Mouse (Mus musculus) gastrocnemius, adult 8-10 months (tissue): ENCODE measurements around the gene Gm20388. TPM values are rescaled to one million over a fixed set of nuclear protein-coding genes. Genes with fewer than 3 reads are reported as not detected.

Experiments used
- DNase-seq, 2 experiments: peaks; one replicate each; pipeline ENCODE4 v3.0.0; 2022; ENCODE audit warnings: low spot score in 2 of 2
- total RNA-seq, 4 experiments: library from RNA; stranded (reverse); gene quantifications; 2 replicates each; pipeline ENCODE4 v1.2.4; 2022

The Gm20388 gene
- total RNA-seq, 4 experiments from 2014 or later = 4.4 to 20.0 (median 7.9) TPM; not detected in 1

DNA sequence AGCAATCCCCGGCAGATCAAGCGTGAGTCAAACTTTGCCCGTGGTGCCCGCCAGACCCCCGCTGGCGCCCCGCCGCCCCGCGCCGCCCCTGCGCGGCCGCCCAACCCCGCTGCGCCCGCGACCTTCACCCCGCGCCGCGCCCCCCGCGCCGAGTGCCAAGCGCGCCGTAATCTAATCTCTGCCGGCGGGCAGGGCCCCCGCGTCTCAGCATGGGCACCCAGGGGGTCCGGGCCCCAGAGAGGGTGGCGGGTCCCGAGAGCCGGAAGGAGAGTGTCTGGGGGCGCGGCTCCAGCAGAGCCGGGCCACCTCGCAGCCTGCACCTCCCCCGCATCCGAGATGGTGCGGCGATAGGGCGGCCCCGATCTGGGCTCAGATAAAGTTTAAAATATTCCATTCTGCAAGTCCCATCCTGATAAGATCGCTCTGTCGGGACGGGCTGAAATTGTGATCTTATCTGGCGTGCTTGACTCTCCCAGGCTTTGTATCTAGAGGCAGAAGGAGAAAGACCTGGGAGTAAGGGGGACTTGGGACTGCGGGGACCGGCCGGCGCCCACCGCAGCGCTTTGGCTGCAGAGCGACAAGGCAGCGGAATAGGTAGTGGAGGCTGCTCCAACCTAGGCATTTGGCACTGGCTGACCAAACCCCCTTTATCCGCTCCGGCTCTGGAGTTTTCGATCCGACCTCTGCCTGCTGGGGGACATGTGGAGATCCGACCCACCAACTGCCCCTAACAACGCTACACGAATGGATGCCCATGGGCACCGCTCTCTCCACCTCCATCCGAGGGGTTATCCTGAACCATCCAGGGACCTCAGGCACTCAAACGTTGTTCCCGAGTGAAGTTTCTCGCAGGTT lies 2372.1 kb downstream of the Gm20388 start:
- DNase-seq = no peak

DNA sequence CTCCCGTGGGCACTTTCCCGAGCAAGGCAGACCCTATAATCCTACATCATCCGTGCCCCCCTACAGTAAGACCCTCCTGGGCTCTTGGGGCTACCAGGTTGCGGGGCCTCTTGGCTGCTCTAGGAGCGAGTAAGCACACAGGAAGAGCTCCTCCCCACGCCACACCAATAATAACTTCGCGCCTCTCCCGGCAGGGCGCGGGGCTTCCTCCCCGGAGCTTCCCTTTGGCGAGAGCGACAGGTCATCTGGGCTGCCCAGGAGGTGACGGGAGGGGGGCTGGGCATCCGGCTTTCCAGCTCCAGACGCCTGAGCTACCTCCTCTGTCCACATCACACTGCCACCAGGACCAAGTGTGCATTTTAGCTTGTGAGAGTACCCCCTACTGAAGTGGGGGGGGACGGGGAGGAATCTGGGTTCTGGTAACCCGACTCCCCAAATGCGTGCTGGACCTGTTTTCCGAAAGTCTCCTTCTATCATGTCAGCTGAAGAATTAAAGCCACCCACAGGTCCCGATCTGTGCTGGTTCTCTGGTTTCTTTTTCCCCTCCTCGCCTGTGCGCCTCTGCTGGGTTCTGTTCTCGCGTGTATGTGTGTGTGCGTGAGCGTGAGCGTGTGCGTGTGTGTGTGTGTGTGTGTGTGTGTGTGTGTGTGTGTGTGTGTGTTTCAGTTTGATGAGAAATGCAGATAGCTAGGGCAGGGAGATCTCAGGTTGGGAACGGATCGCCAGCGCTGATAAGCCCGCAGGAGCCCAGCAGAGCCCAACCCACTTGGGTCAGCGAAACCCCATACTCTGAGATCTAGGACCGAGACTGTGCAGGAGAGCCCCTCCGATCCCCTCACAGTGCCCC lies 2372.9 kb downstream of the Gm20388 start:
- peak; percentile 41 to 58 for DNase-seq

DNA sequence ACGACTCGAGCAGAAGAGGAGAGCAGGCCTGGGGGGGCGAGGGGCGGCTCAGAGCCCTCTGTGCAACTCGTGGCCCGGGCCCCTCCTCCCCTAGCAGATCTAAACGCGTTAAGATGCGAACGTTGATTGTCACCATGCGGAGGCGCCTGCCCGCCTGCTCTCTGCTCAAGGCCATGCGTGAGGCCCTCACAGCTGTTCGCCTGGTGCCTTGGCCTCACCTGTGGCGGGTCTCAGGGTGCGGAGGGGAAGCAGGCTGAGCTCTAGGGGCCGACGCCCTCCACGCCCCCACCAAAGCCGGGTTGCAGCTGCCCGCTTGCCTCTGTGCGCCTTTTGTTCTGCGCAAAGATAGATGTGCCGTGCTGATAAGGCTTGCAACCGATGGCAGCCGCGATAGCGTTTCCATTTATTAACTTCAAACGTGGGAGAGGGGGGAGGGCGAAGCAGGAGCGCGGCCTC lies 2373.6 kb downstream of the Gm20388 start:
- DNase-seq = no peak

DNA sequence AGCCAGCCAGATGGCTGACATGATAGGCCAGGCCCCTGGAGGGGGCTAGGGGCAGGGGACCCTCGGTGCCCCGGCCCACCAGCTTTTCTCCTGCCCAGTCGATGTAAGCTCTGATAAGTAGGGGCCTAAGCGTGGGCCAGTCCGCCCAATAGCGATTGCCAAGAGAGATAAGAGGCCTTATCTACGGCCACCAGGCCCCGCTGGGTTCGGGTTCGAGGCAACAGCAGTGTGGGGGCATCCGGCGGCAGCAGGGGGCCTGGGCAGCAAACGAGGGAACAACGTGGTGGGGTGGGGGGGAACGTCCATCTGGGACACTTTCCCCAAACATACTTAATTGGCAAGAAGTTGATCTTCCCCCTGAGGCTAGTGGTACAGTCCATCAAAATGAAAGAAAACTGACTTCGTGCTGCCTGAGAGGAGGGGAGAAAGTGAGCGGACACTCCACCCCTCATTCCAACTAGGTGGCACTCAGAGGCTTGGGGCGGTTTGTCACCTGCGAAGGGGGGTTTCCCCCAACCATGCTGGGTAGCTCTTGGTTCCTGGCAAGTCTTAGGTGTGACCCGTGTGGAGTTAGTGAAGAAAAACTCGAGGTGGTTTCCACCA lies 2374.1 kb downstream of the Gm20388 start:
- DNase-seq = no peak

DNA sequence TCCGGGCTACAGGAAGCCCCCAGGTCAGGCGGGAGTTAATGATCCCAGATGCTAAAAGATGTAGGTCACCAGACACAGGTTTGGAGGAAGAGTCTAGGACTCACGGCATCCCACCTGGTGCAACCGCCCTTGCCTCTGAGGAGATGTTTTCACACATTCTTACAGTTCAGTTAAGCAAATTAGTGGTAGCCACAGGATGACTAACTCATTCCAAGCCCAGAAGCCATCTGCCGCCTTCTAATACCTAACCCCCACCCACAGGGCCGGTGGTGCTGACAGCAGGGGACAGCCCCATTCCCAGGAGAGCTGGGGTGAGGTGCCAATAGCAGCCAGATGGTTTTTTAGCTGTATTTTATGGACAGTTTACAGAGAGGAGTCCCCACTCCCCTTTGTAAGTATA lies 2375.1 kb downstream of the Gm20388 start:
- DNase-seq = no peak

DNA sequence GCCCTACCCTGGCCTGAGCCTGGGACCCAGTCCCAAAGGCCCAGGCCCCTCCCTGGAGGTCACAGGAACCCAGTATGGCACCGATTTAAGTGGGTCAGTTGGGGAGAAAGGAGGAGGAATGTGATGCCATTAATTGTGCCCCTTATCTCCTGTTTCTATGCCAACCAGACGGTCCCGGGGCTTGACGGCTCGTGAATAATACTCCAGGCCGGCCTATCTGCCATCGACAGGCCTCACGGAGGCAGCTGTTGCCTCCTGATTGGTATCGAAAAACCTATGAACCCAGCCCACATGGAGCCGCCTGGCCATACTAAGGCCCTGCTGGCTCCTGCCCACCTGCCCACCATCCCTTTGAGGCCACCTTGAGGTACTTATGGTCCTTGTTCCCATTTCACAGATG lies 2376.3 kb downstream of the Gm20388 start:
- DNase-seq = no peak

DNA sequence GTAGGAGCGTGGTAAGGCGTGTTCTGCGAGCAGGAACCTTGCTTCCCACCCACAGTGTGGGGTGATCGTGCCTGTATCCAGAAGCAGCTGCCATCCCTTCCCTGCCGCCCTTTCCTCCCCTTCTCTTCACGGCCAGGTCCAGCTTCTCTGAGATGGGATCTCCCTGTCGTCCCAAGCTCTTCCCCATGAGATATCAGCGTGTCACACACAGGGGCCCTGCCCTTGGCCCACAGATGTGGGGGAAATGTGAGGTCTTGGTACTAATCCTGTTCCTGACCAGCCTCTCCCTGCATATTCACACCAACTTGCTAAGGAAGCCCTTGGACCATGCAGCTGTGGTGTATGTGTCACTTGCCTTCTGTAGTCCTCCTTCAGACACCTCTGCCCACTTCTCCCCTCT lies 2377.1 kb downstream of the Gm20388 start:
- DNase-seq = no peak

DNA sequence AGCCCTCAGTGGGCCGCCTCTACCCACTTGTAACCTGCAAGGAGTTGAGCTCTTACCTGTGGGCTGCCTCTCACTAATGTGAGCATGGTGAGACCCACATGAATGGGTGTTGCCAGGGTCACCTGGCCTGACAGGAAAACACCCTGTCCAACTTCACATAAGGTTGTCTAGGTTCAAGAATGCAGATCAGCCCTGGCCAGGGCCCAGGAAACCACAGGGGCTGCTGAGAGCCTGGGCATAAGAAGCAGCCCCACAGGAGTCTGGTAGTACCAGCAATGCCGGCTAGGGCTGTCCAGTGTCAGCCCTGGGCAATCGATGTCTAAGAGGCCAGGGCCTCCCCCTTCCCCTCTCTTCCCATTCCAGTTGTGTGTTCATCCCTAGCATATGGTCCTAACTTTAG lies 2377.7 kb downstream of the Gm20388 start:
- no peak for DNase-seq

DNA sequence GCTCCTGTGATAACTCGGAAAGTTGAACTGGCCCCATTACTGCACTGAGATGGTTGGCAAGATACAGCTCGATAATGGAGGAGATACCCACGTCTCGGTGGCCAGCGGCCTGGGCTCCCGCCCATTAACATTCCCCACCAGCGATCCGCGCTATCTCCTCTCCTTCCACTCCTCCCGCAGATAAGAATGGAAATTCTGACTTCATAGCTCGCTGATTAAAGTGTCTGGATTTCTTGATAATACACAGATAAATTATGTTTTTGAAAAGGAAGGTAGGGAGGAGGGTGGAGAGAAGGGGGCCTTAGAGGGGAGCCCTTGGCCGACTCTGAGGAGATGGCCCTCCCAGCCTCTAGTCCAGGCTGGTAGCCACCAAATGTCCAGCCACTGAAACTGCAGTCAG lies 2380.4 kb downstream of the Gm20388 start:
- DNase-seq = no peak

DNA sequence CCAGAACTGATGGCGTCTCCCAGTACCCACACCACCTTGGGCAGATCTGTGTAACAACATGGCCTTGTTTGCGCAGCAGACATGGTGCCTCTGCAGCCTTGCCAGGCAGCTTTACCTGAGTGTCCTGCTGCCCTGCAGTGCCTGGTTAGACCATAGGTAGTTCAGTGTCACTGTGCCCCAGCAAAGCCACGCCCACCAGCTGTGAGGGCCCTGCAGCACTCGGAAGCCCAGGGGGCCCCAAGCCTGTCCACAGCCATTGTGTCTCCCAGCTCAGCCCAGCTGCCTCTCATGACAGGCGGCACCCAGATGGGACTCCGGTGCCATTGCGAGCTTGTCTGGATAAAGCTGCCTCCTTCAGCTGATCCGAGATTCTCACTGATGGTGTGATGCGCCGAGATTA lies 2380.9 kb downstream of the Gm20388 start:
- DNase-seq = no peak

DNA sequence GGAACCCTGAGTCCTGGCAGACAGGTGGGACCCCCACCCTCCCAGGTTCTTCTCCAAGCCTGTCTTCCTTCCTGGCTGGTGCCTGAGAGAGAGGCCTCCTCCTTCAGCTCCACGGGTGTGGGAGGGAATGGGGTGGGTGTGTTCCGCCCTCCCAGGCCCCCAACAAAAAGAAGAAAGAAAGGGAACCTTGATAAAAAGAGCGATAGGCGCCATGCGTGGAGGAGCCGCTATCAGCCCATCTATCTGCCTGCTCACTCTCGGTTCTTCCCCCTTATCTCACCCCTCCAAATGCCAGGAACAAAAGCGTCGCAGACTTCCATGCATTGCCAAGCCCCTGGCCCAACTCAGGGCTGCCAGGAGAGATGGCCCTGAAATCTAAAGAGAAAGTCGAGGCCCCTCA lies 2382.8 kb downstream of the Gm20388 start:
- no peak for DNase-seq

DNA sequence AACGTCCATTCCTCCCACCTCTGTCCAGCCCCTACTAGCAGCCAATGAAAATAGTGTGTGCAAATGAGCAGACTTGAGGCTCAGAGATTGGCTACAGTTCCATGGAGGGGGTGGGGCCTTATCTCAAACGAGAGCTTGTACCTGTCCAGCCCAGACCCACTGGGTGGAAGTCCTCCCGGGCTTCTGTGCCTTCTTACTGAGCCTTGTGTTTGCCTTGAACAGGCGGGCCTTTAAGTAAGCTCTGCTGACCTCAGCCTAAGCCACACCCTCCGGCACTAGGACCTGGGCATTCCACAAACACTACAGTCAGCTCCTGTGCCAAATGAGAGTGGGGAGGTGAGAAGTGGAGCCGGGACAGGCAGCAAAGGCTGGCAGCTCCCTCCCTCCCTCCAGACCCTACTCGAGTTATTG lies 2383.6 kb downstream of the Gm20388 start:
- DNase-seq = no peak

DNA sequence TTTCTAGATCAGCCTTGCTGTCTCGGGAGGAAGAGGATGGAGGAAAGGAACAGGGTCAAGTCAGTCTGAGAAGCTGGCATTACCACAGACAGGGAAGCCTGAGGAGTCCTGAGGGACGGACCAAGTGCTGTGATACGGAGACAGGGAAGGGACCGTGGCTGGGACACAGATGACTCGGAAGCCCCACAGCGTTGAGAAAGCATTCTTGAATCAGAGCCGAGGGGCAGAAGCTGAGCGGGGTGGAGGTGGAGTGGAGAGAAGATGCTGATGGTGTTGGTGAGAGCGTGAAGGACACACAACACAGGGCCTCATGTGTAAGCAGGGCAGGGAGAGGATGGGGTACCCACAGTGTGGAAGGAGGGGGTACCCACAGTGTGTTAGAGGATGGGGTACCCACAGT lies 2384.7 kb downstream of the Gm20388 start:
- DNase-seq = no peak

DNA sequence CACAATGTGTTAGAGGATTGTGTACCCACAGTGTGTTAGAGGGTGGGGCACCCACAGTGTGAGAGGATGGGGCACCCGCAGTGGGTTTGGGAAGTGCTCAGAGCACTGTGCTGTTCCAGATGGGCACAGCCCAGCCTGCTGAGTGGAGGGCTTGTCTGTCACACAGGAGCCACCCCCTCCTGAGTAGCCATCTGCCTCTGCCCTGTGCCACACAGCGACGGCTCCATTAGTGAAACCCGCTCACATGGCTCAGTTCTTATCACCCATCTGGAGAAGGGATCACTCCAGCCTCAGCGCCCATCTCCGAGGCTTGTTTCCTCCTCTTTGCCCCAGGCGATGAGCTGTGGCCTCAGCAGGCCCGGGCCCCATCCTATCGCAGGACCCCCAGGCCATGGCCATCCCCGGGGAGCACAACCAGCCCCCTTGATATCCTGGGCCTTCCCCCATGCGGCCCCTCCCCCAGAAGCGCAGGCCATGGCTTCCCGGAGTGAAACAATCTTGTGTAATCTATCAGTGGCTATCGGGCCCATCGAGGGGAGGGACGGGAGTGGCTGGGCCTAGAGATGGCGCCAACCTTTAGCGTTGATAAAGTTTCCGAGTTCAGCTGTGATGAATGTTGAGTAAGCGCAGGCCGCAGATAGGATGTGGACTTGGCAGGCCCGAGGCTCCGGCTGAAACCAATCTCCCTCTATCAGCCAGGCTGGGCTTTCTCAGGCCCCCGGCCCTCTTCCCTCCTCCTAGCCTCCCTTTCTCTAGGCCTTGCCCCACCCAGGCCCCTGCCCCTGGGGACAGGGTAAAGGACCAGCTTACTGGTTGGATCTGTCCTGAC lies 2385.7 kb downstream of the Gm20388 start:
- no peak for DNase-seq

DNA sequence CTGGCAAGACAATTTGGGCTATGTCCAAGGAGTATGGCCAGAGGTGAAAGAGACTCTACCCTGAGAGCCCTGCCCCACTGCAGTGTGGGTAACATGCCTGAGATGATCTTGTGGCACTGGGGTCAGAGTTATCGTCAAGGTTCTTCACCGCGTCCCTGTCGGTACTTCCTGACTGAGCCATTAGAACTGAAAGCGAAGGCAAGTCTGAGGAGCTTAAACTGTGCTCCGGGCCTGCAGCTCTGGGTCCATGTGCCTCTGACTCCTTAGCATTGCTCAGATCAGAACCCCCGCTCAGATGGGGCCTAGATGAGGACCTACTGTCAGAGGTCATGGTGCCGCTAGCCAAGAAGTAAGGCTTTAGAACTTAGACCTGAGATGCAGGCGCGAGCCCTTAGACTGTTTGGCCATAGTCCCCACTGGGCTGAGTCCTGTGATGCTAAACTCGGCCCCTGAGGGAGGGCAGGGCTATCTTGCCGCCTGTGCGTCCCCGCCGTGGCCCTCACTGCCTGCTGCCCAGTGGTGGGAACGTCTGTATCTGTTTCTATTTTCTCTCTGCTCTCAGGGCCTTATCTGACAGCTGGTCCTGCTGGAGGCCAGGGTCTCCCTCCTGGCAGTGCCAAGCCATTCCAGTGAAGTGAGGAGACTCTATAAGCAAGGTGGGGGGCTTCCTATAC lies 2389.1 kb downstream of the Gm20388 start:
- DNase-seq = no peak

DNA sequence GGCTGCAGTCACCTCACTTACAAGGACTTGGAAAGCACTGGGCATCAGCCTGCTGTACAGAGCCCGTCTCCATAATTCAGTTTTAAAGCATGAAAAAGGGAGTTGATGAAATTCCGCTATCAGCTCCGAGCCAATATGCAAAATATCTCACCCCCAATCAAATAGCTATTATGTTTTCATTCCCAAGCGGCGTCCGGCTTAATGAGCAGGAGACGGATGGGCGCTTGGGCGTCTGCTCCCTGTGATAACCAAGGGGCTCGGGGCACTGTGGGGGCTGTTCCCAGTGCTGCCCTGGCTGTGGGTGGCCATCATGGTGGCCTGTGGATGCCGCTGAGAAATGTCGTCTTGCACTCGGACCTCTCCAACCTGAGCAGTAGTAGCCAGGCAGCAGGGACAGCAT lies 2390.4 kb downstream of the Gm20388 start:
- DNase-seq = no peak

DNA sequence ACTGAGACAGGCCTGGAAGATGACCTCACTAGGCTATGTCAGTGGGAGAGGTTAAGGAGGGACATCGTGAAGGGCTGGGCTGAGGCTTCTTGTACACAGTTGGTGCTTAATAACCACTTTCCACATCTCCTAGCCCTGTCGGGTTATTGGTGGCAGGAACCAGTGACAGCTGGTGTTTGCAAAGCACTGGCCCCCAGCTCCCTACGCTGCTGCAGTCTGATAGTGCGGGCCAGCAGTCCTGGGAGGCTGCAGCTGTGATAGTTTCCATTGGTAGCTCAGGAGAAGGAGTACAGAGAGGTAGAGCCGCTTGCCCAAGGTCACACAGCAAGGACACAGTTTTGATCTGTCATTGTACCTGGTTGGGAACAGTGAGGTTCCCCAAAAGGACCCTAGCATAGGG lies 2391.2 kb downstream of the Gm20388 start:
- DNase-seq = no peak

DNA sequence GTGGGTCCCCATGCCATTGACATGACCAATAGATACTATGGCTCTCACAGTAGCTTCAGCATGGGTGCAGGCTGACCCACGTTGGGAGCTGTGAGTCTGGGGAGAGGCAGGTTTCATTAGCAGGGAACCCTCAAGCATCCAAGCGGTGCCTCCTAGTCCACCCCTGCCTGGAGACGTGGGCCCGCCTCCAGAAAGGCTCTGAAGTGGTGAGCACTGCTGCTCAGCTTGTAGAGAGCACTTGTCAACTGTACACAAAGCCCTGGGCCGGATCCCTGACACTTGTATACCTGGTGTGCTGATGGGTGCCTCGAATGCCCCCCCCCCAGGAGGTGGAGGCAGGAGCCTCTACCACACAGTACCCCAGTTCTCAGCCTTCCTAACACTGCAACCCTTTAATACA lies 2392.8 kb downstream of the Gm20388 start:
- DNase-seq = no peak

DNA sequence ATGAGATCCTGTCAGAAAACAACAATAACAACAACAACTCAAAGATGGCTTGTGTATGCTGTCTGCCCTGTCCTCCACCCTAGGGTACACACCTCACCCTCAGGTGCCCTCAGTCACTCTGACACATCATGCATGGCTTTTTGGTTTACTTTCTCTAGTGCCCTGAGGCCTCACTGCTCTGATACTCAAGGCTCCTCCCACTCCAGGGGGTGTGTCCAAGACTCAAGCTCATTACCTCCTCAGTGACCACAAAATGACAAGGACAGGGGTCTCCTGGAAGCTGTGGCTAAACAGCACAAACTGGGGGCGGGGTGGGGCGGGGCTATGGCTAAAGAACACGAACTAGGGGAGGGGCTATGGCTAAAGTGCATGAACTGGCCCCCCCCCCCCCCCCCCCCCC lies 2393.4 kb downstream of the Gm20388 start:
- no peak for DNase-seq

DNA sequence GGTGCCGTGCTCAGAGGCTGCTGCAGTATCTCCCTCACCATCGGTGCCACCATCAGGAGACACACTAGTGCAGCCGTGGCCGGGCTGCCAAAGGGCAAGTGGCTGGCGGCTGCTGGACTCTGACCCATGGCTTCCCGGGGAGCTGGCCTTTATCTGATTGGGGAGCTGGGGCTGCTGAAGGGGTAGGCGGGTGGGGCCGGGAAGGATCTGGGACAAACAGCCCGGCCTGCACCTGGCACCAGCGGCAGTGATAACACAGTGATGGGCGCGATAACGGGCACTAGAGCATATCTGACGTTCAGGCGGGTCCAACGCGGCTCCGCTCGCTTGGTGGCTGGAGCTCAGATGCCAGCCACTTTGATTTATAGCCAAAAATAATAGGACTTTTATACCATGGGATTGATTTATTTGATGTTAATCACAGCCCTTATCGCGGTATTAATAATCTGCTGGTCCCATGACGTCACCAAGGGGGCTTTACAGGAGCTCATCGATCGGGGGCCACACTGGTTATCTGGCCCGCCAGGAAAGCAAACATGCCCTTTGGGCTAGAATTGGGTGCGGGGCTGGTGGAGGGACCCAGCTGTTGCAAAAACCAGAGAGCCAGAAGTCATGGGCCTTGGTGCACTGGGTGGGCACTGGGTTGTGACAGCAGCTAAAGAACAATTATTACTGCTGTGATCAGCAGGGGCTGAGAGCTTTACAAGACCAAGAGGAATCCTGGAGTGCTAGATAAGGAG lies 2396.2 kb downstream of the Gm20388 start:
- DNase-seq = no peak
